Mouse (Mus musculus) heart, embryonic 11.5 days (tissue): ENCODE data around the gene Psmg1. TPM values are rescaled to one million over a fixed set of nuclear protein-coding genes. Genes with fewer than 3 reads are reported as not detected.

Source experiments
- microRNA-seq: library from miRNA; unstranded; fragments of <30 nt; microRNA quantifications from one replicate; pipeline ENCODE4, GENCODE M21; 2016; ENCODE audit warnings: borderline number of aligned reads
- polyA plus RNA-seq: library from polyadenylated mRNA; unstranded; fragments of >200 nt; fragmentation: Nextera tagmentation; extraction: Ambion mirVana; gene quantifications from 2 replicates; pipeline ENCODE4 v1.2.1, GENCODE M21; 2014

Psmg1 gene
- polyA plus RNA-seq, 1 experiment from 2014 or later: 83.1 TPM

Small RNA genes lying within 50 kb of the gene (microRNA-seq; reads per million reads assigned to microRNA genes)
- gene Gm27833: not detected

Other genes with a start within 250 kb of the Psmg1 start
- gene Brwd1, start 91.6 kb upstream of the Psmg1 start, polyA plus RNA-seq: 93.8 and 97.7 TPM in 2 replicates
- 543 and 564 TPM in 2 replicates for gene Hmgn1, start 136.8 kb upstream of the Psmg1 start, polyA plus RNA-seq
- gene Wrb, start 154.4 kb upstream of the Psmg1 start, polyA plus RNA-seq: 84.1 and 96.5 TPM in 2 replicates
- 1.5 and 1.6 TPM in 2 replicates for gene Lca5l, start 201.3 kb upstream of the Psmg1 start, polyA plus RNA-seq
- 664 and 687 TPM in 2 replicates for gene Sh3bgr, start 209.5 kb upstream of the Psmg1 start, polyA plus RNA-seq
- 0.03 TPM in 1 of 2 replicates, not detected in the other for gene B3galt5, start 244.8 kb upstream of the Psmg1 start, polyA plus RNA-seq